Mouse (Mus musculus): ENCODE data around the gene Zfp697.
"Not testable (repeated sequence)": the region's sequence is repeated elsewhere in the genome, so short reads cannot be mapped to it uniquely, and the experiment has no call there.

DNA sequence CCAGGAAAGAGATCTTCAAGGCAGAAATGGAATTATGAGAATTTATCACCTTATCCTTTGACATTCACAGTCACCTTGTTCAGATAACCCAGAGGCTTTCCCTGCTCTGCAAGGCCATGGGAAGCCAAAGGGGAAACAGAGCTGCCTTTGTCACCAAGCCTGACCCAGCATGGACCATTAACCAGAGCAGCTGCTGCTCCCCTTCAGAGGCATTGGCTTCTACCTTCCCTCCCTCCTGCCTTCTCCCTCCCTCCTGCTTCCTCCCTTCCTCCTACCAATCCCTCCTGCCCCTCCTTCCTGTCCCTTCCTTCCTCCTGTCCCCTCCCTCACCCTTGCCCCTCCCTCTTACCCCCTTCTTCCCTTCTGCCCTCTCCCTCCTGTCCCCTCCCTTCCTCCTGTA, 111.9 kb downstream of the Zfp697 start:
- TF ChIP-seq CTCF, EP300 (IDR thresholded peaks at IDR 0.05): not testable (repeated sequence)
